Mouse (Mus musculus) mammary gland, adult 2 months (tissue): ENCODE measurements around the gene Gm27029. TPM values are rescaled to one million over a fixed set of nuclear protein-coding genes. Genes with fewer than 3 reads are reported as not detected.

Experiments
- polyA plus RNA-seq: library from polyadenylated mRNA; depleted of rRNA; stranded (reverse); fragments of >200 nt; gene quantifications from 2 replicates; pipeline ENCODE4 v1.2.3, GENCODE M21; 2012; ENCODE audit warnings: low replicate concordance; rRNA removed

Gm27029 gene
- polyA plus RNA-seq = 0.46 TPM in 1 of 2 replicates, not detected in the other

DNA sequence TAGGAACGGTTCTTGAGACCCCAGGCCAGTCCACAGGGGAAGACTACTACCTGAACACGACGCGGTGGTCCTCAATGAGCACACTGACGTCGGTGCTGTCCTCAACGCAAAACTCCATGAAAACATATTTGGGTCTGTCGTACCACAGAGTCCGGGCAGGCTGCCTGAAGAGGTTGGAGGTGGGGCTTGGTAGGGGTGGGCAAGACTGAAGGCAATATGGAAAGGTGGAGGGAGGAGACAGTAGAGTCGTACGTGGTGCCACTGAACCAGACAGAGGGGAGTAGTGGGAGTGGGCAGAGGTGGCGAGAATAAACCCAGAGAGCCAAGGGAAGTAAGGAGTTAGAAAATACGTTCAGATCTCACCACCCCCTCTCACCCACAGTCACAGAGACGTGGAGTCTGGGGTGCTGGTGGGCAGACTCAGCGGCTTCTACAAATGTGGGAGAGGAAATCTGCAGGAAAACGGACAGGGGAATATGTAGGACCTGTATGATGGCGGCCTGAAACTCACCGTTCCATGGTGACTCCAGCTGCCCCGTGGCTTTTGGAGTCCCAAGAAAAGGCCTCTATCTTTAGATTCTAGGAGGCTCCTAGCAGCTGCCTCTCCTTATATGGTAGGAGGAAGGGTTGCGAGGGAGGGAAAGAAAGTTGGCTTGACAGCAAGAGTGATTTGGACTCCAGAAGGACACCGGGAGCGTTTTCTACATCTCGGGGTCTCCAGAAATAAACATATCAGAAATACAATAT lies at the start of gene Gm27029:
Gene Gm27029 (minus strand): TSS at position 692 of the 747 bp plus-strand sequence.

DNA sequence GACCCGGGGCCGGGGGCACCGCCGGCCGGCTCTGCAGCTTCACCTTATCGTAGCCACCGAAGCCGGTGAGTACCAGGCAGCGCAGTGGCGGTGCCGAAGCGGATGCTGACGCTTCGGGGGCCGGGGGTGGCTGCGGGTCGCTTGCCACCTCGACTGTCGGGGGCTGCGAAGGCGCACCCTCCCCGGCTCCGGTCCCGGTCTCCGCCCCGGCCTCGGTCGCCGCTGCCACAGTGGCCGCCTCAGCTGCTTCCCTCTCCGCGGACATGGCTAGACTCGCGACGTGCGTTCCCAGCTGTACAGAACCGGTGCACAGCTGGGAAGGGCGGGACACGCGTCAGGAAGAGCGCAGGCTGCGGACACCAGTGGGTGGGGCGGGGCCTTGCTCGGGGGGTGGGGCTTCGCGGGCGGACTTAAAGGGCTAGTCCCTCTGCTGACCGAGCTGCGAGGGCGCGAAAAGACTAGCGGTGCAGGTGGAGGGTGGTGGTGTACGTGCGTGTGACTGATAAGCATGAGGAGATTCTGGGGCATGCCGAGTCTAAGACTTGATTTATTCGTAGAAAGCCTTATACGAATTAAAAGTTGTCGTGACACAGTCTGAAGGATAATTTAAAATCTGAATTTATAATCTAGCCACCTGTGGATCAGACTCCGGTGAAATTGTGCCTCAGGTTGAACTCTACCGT lies 41.4 kb upstream of the Gm27029 start, which contains the start of gene Vat1:
Gene Vat1 (minus strand): TSS at position 362 of the 683 bp plus-strand sequence.

DNA sequence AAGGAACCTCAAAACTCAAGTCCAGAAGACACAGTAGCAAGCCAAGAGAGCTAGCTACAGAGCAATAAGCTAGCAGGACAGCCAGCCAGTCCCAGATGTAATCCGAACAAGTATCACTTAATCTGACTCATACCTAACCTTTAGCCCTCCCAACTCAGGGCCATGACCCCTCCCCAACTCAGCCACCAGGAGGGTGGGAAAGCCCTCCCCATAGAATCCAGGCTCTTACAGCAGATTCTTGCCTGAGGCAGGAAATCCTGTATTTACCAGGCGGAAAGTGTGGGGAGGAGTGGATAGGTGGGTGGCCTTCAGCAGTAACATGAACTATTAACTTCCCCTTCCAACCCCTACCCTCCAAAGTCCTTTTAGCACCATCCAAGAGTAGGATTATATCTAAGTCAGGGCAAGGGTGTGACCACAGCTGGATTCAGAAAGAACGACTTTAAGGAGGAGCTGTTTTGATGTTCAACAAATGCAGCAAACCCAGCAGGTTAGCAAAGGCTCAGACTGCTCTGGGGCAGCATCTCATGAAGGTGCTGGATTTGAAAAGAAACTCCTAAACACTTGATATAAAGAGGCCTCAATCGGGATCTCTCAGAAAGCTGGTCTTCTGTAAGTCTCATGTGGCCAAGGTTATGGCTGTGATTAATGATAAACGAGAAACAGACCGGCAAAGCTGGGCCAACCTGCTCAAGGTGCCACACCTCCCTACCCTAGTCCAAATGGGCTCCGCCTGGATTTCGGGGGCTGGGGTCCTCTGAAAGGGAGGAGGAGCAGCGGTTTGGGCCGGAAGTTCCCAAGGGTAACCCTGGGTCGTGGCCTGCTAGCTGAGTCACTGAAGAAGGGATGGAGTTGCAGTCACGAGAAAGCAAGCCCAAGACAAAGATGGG lies 39.9 kb upstream of the Gm27029 start, which contains the start of gene Rnd2:
Gene Rnd2 (plus strand): TSS at position 789 of the 890 bp plus-strand sequence.

DNA sequence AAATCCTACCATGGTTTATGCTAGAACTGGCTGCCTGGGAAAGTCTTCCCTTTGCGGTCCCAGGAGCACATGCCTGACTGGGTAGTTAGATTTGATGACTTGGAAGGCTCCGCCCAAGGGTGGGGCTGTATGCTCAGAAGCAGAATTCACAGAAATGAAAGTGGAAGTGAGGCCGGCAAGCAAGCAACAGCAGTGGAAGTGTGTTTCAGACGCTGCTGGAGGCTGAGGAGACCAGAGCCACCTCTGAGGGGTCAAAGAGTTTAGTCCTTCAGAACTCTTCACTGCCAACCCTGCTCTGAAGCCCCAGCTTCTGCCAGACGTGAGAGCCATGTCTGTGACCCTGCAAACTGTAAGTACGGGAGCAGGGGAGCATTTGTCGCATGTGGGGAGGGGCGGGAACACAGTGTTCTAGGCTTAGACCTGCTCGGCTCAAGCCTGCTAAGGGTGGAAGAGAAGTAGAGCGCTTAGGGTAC lies 23.7 kb upstream of the Gm27029 start, which contains the start of gene Ifi35:
Gene Ifi35 (plus strand): TSS at position 134 of the 473 bp plus-strand sequence.

DNA sequence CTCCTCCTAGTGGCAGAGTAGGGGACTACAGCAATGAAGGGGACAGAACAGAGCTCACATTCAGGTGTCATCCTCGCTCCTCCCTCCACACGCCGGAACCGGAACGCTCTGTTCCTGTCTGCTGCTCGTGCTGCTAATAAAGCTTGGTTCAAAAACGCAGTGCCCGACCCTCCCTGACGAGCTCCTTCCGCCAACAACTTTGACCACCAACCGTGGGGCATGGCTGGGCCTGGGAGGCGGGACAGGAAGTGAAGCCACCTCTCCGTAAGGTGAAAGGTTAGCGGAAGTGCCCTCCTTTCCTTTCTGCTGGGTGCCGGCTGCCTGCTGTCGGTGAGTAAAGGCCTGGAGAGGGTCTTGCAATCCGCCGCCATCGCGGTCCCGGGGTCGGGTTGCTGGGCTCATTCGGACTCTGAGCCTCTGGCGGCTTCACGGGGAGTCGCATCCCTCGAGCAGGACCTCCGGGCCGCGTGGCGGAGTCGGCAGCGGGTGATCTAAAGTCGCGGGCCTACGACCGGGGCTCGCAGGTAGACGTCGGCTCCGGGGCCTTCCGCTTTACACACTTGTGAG lies 17.6 kb upstream of the Gm27029 start, which contains the start of gene Rpl27:
Gene Rpl27 (plus strand): TSS at position 172 of the 567 bp plus-strand sequence.

DNA sequence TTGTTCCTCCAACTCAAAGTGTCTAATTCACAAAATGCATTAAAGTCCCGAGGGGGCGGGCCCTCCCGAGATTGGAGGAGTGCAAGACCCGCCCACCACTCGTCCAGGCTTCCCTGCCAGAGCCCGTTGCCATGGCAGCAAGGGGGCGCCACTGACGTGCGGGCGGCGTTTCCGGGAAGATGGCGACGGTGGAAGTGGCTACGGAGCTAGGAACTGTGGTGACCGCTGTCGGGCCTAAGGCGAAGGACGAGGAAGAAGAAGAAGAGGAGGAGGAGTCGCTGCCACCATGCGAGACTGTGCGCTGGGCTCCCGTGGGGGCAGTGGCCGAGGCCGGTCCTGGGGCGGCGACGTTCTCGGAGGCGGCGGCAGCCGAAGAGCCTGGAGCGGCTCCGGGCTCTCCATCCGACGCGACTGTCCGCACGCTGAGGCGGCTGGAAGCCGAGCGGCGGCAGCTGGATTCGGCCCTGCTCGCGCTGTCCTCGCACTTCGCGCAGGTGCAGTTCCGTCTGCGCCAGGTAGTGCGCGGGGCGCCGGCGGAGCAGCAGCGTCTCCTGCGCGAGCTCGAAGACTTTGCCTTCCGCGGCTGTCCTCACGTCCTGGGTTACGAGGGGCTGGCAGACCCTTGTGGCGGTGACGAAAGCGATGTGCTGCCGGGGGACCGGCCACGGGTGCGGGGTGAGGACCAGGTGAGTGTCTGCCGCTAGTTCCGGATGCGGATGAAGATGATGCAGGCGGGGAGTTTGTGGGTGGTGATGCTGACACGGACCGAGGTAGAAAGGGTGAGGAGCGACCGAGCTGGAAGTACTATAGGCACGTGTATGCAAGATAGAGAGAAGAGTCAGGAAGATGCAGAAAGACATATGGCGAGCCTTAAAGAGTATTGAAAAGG lies 573 bp upstream of the Gm27029 start, which contains the start of the genes Rundc1 and Ptges3l:
Gene Rundc1 (plus strand): TSS at position 161 of the 889 bp plus-strand sequence.
Gene Ptges3l (minus strand): TSS at position 409 of the 889 bp plus-strand sequence.

DNA sequence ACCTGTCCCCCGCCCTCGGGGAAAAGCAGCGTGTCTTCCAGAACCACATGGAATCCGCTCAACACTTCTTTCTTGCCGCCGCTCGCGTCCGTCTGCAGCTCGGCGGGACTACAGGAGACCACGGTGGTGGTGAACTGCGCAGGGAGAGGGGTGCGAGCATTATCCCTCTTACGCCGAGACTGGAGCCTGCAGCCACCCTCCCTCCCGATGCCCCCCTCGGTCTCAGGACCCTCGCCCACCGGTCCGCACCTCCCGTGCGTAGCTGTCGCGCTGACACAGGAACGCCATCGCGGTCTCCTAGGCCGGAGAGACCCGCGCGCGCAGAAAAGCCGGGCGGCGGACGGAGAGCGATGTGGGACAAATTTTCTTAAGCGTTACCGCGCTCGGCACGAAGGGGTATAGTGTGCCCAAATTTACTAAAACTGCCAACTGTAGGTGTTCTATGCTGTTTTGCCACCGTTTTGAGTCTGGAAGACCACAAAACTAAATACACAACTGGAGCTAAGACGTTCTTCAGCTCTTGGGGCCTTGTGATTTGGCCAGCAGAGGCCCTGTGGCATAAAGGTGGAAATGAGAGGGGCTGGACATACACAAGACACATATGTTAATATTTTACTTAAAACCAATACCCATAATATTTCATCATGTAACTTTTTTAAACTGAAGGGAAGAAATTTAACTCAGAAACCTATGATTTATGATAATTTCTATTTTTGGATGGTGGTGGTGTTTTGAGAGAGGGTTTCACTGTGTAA lies 7.3 kb downstream of the Gm27029 start, which contains the start of gene Aarsd1:
Gene Aarsd1 (minus strand): TSS at position 515 of the 755 bp plus-strand sequence.

DNA sequence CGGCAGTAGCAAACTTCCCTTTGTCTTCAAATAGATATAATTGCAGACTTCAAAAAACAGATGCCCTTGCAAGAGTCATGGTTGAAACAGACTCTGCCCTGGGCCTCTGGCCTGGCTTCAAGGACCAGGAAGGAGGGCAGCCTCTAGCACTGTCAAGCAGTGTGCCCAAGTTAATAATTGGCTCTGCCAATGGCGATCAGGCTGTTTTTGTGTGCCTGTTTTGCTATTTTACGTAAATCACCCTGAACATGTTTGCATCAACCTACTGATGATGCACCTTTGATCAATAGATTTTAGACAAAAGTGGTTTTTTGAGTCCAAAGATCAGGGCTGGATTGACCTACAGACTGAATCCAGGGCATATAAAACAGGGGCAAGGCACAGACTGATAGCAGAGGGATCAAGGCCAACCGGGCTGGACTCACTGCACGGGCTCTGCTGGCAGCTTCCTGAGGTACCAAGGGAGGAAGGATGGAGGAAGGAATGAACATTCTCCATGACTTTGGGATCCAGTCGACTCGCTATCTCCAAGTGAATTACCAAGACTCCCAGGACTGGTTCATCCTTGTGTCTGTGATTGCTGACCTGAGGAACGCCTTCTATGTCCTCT lies 57.2 kb downstream of the Gm27029 start, which contains the start of gene G6pc:
Gene G6pc (plus strand): TSS at position 236 of the 610 bp plus-strand sequence.

Other genes starting within 250 kb of the Gm27029 start
- gene Ccr10, start 249.4 kb downstream of the Gm27029 start, polyA plus RNA-seq = 2.9 and 6.8 TPM in 2 replicates
- gene Ezh1, start 198.3 kb downstream of the Gm27029 start, polyA plus RNA-seq = 34.7 and 54.3 TPM in 2 replicates
- 138 and 195 TPM in 2 replicates for gene Ramp2, start 178.8 kb downstream of the Gm27029 start, polyA plus RNA-seq
- gene Vps25, start 171.1 kb downstream of the Gm27029 start, polyA plus RNA-seq = 89.8 and 96.1 TPM in 2 replicates
- 1.9 and 2.4 TPM in 2 replicates for gene Wnk4, start 164.2 kb downstream of the Gm27029 start, polyA plus RNA-seq
- 0.05 and 0.17 TPM in 2 replicates for gene Cntd1, start 145.8 kb downstream of the Gm27029 start, polyA plus RNA-seq
- 190 and 296 TPM in 2 replicates for gene Coa3, start 145.7 kb downstream of the Gm27029 start, polyA plus RNA-seq
- gene Becn1, start 122.5 kb downstream of the Gm27029 start, polyA plus RNA-seq = 53.9 and 131 TPM in 2 replicates
- gene Psme3, start 108.6 kb downstream of the Gm27029 start, polyA plus RNA-seq = 44.3 and 89.4 TPM in 2 replicates
- gene Aoc2, start 99.7 kb downstream of the Gm27029 start, polyA plus RNA-seq = 6.3 and 7.4 TPM in 2 replicates
- gene Aoc3, start 94.2 kb downstream of the Gm27029 start, polyA plus RNA-seq = 268 and 327 TPM in 2 replicates
- gene G6pc, start 57.2 kb downstream of the Gm27029 start, polyA plus RNA-seq = 0.06 and 0.60 TPM in 2 replicates
- gene Aarsd1, start 7.2 kb downstream of the Gm27029 start, polyA plus RNA-seq = 22.4 and 22.6 TPM in 2 replicates
- 24.9 and 25.1 TPM in 2 replicates for gene Rundc1, start 289 bp upstream of the Gm27029 start, polyA plus RNA-seq
- 3.4 and 15.5 TPM in 2 replicates for gene Ptges3l, start 537 bp upstream of the Gm27029 start, polyA plus RNA-seq
- gene Rpl27, start 17.5 kb upstream of the Gm27029 start, polyA plus RNA-seq = 285 and 417 TPM in 2 replicates
- gene Ifi35, start 23.6 kb upstream of the Gm27029 start, polyA plus RNA-seq = 48.5 and 57.7 TPM in 2 replicates
- 9.3 and 10.1 TPM in 2 replicates for gene Rnd2, start 40.2 kb upstream of the Gm27029 start, polyA plus RNA-seq
- gene Vat1, start 41.4 kb upstream of the Gm27029 start, polyA plus RNA-seq = 137 and 204 TPM in 2 replicates
- gene Brca1, start 127.2 kb upstream of the Gm27029 start, polyA plus RNA-seq = 0.37 and 0.60 TPM in 2 replicates
- gene Nbr1, start 127.4 kb upstream of the Gm27029 start, polyA plus RNA-seq = 98.5 and 134 TPM in 2 replicates
- 72.0 and 133 TPM in 2 replicates for gene Tmem106a, start 157.4 kb upstream of the Gm27029 start, polyA plus RNA-seq
- gene Gm11634, start 174.5 kb upstream of the Gm27029 start, polyA plus RNA-seq = not detected in 2 replicates
- 21.4 and 37.1 TPM in 2 replicates for gene Rdm1, start 202.4 kb upstream of the Gm27029 start, polyA plus RNA-seq
- 7.7 and 8.1 TPM in 2 replicates for gene Arl4d, start 240.7 kb upstream of the Gm27029 start, polyA plus RNA-seq